Mouse (Mus musculus): Measurements from ENCODE around the gene Gm3411. TPM values are rescaled to one million over a fixed set of nuclear protein-coding genes. Genes with fewer than 3 reads are reported as not detected.
"Not testable (repeated sequence)": the region's sequence is repeated elsewhere in the genome, so short reads cannot be mapped to it uniquely, and the experiment has no call there.

The Gm3411 gene
- polyA plus RNA-seq (2016; fragmentation: Nextera tagmentation; extraction: Ambion mirVana): 1.4 and 2.7 TPM in 2 replicates

- ATAC-seq (ENCODE audit: low FRiP score, low read depth); H3K9me3 ChIP-seq; H3K27me3 ChIP-seq; H3K36me3 ChIP-seq; H3K27ac ChIP-seq (replicated peaks); H3K4me1 ChIP-seq: not testable (repeated sequence)
- under 1% methylated on average over 43 of the region's 57 CpGs for WGBS
- Histone ChIP-seq H3K4me2 (replicated peaks) (peak within 1 kb of the TSS; percentile 67), H3K9ac (replicated peaks) (peak within 1 kb of the TSS; percentile 48), H3K4me3 (peak within 1 kb of the TSS; percentile 52)
These were observed at the start of gene Gm3411 for GRCm38 (mm10) chr14:6286931-6287715. Gene Gm3411, minus strand, starts transcription at chr14:6287250.

- H3K27me3 ChIP-seq; H3K9ac ChIP-seq (replicated peaks); H3K4me2 ChIP-seq (replicated peaks); H3K4me1 ChIP-seq; H3K36me3 ChIP-seq; H3K27ac ChIP-seq (replicated peaks); H3K9me3 ChIP-seq; H3K4me3 ChIP-seq; ATAC-seq (ENCODE audit: low FRiP score, low read depth): not testable (repeated sequence)
- WGBS: 85% methylated on average over 2 of the region's 2 CpGs
These were observed 17.7 kb upstream of the Gm3411 start, which contains the start of gene Gm21103 for GRCm38 (mm10) chr14:6304743-6305142. Gene Gm21103, minus strand, starts transcription at chr14:6304843.

- H3K27me3 ChIP-seq; H3K9me3 ChIP-seq; H3K9ac ChIP-seq (replicated peaks); H3K4me1 ChIP-seq; H3K27ac ChIP-seq (replicated peaks); H3K36me3 ChIP-seq; ATAC-seq (ENCODE audit: low FRiP score, low read depth); H3K4me2 ChIP-seq (replicated peaks); H3K4me3 ChIP-seq: not testable (repeated sequence)
- WGBS: 62% methylated on average over 2 of the region's 2 CpGs
These were observed 67.9 kb downstream of the Gm3411 start, which contains the start of gene Gm21560 for GRCm38 (mm10) chr14:6219192-6219591. Gene Gm21560, minus strand, starts transcription at chr14:6219292.

Other genes starting within 250 kb of the Gm3411 start
- not detected in 2 replicates for gene Gm6337, start 229.0 kb downstream of the Gm3411 start, polyA plus RNA-seq (2016; fragmentation: Nextera tagmentation; extraction: Ambion mirVana)
- gene Gm8206, start 193.3 kb downstream of the Gm3411 start, polyA plus RNA-seq (2016; fragmentation: Nextera tagmentation; extraction: Ambion mirVana): 0.68 and 0.75 TPM in 2 replicates
- gene Gm3468, start 178.6 kb downstream of the Gm3411 start, polyA plus RNA-seq (2016; fragmentation: Nextera tagmentation; extraction: Ambion mirVana): 2.4 and 2.5 TPM in 2 replicates
- gene Gm3476, start 161.4 kb downstream of the Gm3411 start, polyA plus RNA-seq (2016; fragmentation: Nextera tagmentation; extraction: Ambion mirVana): not detected in 2 replicates
- gene Gm21560, start 68.0 kb downstream of the Gm3411 start, polyA plus RNA-seq (2016; fragmentation: Nextera tagmentation; extraction: Ambion mirVana): not detected in 2 replicates
- gene Gm21103, start 17.6 kb upstream of the Gm3411 start, polyA plus RNA-seq (2016; fragmentation: Nextera tagmentation; extraction: Ambion mirVana): not detected in 2 replicates
- not detected in 2 replicates for gene Gm3618, start 56.4 kb upstream of the Gm3411 start, polyA plus RNA-seq (2016; fragmentation: Nextera tagmentation; extraction: Ambion mirVana)
- gene Gm16440, start 103.1 kb upstream of the Gm3411 start, polyA plus RNA-seq (2016; fragmentation: Nextera tagmentation; extraction: Ambion mirVana): not detected in 2 replicates
- 1.5 and 2.0 TPM in 2 replicates for gene Gm3591, start 125.2 kb upstream of the Gm3411 start, polyA plus RNA-seq (2016; fragmentation: Nextera tagmentation; extraction: Ambion mirVana)
- gene Gm3594, start 157.4 kb upstream of the Gm3411 start, polyA plus RNA-seq (2016; fragmentation: Nextera tagmentation; extraction: Ambion mirVana): not detected in 2 replicates